Mouse (Mus musculus): ENCODE results near the gene Mmp8.

DNA sequence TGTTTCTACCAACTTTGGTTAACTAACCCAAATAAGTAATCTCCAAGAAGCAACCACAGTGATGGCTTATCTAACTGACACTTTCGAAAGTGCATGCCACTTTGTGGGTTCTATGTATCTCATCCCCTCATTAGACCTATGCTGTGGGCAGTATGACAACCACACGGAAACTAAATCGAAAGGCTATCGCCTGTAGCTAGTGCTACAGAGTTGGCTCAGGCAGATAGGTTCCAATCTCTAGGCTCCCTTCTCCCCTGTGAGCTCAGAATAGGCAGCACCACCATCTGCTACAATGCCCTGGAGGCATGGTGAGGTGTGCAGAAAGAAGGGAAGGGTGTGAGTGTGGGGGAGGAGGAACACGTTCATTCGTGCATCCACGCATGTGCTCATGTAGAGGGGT, 13.9 kb downstream of the Mmp8 start:
- TF ChIP-seq EP300 (IDR thresholded peaks at IDR 0.05) (no peak), CTCF (IDR thresholded peaks at IDR 0.05) (no peak)
